Mouse (Mus musculus): Measurements from ENCODE around the gene Cd7.

DNA sequence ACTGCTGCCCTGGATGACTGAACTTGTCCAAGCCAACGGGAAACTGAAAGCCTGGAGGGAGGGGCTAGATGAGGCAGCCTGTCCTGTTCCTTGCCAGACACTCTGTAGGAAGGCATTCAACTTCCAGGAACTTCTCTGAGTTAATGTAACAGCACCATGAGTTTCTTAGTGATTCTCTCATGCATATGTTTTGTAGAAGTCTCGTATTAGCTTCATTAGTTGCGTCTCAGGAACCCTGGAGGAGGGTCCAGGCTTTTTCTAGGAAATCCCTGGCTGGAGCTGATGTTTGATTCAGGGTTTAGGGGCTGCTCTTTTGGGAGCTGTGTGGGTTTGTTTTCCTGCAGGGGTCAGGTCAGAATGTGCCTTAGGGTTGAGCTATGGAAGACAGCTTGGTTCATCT, 41.9 kb upstream of the Cd7 start, which contains the start of gene Sectm1a:
- no peak for TF ChIP-seq CTCF (IDR thresholded peaks at IDR 0.05; ENCODE audit: control insufficient read depth, insufficient read depth, insufficient read length)
- no peak for TF ChIP-seq MYOD1 (IDR thresholded peaks at IDR 0.05; ENCODE audit: control insufficient read depth, insufficient read length, low read depth)
- no peak for TF ChIP-seq USF1 (IDR thresholded peaks at IDR 0.05; ENCODE audit: low read depth)
